Mouse (Mus musculus): ENCODE results near the gene Igdcc3. TPM values are rescaled to one million over a fixed set of nuclear protein-coding genes. Genes with fewer than 3 reads are reported as not detected.
"Not testable (repeated sequence)": the region's sequence is repeated elsewhere in the genome, so short reads cannot be mapped to it uniquely, and the experiment has no call there.

The Igdcc3 gene
- total RNA-seq, 2 experiments from 2014 or later: 3.8 to 4.7 TPM

DNA sequence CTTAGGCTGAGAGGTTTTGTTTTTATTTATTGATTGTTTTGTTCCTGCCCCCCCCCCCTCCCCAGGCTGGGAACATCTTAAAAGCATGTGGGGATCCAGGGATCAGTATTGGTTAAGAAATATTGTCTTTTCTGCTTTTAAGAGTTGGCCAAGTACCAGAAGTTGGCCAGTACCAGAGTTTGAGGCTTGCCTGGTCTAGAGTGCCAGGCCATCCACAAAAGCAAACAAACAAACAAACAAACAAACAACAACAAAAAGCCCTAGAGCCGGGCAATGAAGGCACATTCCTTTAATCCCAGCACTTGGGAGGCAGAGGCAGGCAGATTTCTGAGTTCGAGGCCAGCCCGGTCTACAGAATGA lies 60.0 kb downstream of the Igdcc3 start:
- no peak for DNase-seq (ENCODE audit: extremely low spot score in 1 of 2, low spot score in 1 of 2)

DNA sequence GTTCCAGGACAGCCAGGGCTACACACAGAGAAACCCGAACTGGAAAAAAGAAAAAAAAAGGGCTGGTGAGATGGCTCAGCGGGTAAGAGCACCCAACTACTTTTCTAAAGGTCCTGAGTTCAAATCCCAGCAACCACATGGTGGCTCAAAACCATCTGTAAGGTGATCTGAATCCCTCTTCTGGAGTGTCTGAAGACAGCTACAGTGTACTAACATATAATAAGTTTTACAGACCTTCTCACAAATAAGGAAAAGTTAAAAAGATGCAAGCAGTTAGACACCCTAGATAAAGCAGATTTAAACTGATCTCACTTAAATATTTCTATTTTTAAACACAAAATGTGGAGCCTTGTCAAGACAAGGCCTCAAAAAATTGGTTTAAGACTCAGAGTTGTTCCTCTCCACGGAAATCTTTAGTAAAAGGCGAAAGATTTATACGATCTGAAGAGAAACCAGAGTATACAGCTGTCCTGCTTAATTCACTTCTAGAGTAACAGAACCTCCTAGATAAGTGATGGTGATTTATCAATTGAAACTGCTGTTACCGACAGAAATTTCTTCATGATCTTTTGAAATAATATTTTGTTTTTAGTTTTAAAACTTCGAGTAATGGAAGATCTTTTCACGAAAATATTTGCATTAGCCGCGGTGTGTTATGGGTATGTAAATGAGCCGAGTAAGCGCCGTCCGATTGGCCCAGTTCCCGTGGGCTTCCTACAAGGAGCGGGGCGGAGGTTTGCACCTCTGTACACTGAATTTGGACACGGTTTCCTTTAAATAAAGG lies 60.6 kb downstream of the Igdcc3 start:
- DNase-seq (ENCODE audit: extremely low spot score in 1 of 2, low spot score in 1 of 2): peak; percentile 55 to 79

DNA sequence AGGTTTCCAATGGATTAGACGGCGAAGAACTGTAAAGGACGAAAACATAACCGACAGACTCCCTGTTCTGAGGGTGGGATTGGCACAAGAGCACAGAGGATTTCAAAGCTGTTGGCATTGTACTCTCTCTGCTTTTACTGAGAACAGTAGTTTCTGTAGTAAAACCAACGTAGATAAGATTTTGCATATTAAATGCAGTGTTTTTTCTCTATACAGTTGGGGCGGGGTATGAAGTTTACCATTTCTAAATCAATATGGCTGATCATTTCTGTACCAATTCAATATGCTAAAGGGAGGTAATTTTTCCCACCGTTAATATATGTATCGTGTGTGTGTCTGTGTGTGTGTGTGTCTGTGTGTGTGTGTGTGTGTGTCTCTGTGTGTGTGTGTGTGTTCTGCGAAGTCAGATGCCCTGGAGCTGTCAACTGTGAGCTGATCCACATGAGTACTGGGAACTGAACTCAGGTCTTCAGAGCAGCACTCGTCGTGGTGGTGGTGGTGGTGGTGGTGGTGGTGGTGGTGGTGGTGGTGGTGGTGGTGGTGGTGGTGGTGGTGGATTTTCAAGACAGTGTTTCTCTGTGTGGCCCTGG lies 61.3 kb downstream of the Igdcc3 start:
- no peak for DNase-seq (ENCODE audit: extremely low spot score in 1 of 2, low spot score in 1 of 2)

DNA sequence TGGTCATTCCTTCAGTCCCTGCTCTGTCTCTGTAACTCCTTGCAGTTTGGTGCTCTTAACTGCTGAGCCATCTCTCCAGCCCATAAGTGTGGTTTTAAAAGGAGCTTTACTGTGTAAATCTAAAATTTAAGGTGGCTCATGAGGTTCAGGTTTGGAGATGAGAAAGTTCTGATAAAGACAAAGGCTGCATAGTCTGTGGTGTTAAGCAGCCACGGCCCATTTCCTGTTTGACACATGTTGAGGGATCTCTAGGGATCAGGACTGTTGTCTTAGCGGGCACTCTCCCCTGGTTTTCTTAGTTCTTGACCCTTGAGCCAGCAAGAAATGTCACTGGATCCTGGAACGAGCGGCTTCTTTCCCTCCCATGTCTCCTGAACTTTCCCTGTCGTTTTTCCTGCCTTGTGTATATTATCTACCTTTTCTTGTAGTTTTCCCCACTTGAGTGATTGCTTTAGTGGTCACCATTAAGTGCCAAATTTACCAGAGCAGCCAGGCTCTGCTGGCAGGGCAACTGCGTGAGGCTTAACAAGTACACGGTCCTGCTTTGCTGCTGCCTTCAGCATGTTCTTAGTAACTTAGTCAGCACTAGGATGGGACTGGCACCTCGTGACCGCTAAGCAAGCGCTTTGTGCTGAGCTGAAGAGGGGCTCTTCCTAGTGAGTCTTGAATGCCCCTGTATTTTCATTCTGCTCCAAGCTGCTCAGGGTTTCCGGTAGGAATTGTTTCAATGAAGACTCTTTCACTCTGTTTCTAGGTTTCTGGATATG lies 64.2 kb downstream of the Igdcc3 start:
- DNase-seq (ENCODE audit: extremely low spot score in 1 of 2, low spot score in 1 of 2): no peak

DNA sequence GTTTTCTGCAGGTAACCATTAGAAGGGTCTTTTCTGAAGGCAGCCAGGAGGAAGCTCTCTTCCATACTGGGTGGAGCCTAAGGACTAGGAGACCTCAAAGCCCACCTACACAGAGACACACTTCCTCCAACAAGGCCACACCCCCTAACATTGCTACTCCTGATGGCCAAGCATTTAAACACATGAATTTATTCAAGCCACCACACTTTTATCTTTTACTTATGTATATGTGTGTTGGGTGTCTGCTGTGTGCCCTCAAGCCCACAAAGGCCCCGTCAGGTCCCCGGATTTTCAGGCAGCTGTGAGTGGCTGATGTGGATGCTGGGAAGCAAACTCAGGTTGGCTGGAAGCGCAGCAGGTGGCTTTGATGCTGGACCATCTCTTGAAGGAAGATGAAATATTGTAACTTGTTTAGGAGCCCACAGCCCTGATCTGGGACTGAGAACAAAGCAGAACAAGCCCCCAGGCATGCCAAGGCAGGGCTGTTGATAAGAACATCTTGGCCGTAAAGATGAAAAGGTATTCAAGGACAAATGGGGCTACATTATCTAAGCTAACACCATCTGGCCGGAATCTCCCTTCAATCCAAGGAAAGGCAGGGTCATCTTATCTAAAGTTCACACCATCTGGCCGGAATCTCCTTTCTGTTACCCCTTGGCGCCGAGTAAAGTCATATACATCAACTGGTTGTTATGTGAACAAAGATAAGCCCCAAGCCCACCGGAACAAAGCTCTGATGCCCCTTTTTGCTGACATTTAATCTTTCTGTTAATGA lies 66.2 kb downstream of the Igdcc3 start:
- not testable (repeated sequence) for DNase-seq (ENCODE audit: extremely low spot score in 1 of 2, low spot score in 1 of 2)

DNA sequence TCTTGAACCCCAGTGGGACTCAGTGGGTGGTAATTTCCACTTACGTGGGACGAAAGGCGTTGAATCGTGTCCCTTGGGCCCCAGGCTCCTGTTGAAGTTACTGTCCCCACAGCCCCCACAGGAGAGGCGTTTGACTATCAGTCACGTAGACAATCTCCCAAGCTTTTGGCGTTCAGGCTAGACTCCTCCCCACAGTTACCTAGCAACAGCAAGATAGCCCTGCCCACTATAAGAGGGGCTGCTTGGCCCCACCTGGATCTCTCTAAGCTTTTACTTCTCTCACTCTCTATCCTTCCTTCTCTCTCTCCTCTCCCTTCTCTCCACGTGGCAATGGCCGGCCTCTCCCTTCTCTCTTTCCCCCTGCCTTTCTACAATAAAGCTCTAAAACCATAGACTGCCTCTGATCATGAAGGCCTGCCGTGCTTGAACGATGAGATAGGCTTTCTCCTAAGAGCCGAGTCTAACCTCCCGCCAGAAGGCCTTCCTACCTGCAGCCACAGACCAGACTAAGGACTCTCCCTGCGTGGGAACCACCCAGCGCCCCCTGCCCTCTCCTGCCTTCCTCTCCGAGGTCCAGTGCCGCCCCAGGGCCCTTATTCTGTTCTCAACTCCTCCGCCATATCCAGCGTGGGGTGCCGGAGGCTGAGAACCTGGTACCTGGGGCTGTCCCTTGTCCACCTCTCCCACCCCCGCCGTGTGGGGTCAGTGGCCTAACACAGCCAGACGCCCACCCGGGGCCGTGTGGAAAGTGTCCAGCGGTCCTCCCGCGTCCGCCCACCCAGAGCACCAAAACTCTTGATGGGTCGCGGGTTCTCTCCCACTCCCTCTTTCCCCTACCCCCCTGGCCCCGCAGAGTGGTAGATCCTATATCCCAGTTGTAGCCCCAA lies 67.5 kb downstream of the Igdcc3 start:
- DNase-seq (ENCODE audit: extremely low spot score in 1 of 2, low spot score in 1 of 2): no peak

DNA sequence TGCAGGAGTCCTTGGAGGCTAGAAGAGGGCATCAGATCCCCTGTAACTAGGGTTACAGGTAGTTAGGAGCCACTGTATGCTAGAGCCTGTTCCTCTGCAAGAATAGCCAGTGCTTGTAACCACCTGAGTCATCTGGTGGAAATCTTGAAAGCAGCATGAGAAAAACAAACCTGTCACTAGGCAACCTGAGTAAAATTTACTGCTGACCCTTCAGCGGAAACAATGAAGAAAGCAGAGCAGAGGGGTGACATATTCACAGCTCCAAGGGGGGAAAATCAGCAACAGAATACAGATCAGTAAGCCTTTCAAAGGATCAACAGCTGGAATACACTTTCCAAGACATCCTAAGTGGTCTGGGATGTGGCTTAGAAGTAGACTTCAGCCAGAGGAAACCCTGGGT lies 70.6 kb downstream of the Igdcc3 start:
- DNase-seq (ENCODE audit: extremely low spot score in 1 of 2, low spot score in 1 of 2): no peak

DNA sequence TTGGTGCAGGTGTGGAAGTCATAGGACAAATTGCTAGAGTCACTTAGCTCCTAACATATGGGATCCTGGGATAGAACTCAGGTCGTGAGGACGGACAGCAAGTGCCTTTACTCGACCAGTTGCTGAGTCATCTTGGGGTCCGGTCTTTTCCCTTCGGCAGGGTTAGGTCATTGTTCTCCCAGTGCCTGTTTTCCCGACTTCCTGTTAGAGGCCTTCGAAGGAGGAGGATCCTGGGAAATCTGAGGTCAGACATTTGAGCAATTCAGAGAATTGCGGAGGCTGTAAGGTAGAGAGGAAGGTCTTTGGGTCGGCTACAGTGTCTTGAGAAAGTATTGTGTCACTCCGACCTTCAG lies 73.4 kb downstream of the Igdcc3 start:
- no peak for DNase-seq (ENCODE audit: extremely low spot score in 1 of 2, low spot score in 1 of 2)

DNA sequence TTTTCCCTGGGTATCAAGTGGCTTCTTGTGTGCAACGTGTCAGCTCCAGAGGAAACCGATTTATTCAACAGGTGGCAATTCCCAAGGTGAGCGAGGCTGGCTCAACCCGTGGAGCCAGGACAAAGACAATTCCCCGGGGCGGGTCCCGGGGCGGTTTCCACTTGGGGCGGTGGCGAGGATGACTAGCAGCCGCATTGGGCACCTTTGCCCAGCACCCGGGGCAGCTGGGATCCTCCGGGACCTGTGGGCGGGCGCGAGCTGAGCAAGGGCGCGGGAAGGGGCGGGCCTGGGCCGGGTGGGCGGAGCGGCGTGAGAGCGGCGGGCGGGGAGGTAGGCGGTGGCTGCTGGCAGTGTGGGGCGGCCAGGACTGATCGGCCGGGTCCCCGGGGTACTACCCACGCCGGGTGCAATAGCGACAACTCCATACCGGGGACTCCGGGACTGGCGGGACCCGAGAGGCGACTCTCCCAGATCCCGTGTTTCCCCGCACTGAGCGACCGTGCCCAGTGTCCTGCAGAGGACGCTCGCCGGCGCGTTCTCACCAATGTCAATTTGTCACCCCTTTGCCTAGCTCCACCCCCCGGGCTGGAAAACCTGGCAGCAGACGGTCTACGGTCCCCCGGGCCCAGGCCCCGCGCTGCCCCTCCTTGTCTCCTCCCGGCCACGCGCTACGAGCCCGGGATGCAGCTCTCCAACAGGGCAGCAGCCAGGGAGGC lies 73.9 kb downstream of the Igdcc3 start:
- peak; percentile 64 to 75 for DNase-seq (ENCODE audit: extremely low spot score in 1 of 2, low spot score in 1 of 2)

DNA sequence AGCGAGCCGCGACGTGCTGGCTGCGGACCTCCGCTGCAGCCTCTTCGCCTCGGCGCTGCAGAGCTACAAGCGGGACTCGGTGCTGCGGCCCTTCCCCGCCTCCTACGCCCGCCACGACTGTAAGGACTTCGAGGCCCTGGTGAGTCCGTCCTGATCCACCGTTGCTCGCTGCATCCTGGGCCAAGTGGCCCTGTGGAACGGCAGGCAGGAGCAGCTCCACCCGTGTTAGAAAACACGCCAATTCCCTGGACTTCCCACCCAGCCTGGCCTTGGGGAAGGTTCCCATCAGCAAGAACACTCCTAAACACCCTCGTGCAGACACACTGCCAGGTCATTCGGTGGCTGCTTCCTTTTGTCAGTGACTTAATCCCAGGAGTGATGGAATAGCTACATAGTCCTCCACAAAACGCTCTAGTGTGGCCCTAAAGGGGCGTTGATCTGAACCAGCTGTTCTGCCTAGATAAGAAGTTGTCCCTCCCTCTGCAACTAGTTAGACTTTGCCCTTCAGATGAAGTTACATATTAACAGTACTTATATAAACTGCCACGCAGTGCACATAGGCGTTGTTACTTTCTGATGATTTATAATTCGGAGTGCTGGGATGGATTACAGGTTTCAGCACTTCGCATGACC lies 74.6 kb downstream of the Igdcc3 start:
- DNase-seq (ENCODE audit: extremely low spot score in 1 of 2, low spot score in 1 of 2): no peak

DNA sequence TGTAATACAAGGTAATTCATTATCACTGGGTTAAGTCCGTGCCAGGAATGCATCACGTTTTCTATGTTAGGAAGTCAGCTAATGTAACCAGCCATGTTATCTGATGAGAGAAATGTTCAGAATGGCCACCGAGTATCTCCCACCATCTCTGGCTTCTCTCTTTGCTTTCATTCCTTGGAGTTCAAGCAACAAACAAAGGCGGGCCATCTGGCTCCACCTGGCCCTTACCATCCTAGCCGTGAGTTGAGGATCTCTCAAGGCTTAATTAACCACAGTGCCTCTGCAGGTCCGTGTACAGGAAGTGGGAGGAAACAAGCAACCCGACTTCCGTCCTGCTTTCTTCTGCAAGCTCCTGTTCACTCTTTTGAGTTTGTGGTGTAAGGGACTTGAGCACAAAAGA lies 76.0 kb downstream of the Igdcc3 start:
- DNase-seq (ENCODE audit: extremely low spot score in 1 of 2, low spot score in 1 of 2): no peak

DNA sequence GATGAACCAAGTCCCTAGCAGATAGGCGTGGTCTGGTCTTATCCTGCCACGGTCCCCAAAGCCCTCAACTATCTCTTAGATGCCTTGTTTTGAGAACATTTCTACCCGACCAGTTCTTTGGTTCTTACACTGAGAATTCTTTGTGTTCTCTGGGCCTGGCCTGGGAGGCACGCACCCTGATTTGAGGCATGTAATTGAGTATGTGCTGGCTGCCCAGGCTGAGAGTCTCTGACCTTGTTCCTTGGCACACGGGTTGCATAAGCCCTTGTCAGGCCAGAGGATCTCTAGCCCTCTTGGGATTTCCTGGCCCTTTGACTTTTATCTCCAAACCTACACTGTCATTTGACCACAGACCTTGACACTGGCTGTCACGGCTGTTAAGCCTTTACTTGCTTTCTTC lies 76.7 kb downstream of the Igdcc3 start:
- DNase-seq (ENCODE audit: extremely low spot score in 1 of 2, low spot score in 1 of 2): no peak

DNA sequence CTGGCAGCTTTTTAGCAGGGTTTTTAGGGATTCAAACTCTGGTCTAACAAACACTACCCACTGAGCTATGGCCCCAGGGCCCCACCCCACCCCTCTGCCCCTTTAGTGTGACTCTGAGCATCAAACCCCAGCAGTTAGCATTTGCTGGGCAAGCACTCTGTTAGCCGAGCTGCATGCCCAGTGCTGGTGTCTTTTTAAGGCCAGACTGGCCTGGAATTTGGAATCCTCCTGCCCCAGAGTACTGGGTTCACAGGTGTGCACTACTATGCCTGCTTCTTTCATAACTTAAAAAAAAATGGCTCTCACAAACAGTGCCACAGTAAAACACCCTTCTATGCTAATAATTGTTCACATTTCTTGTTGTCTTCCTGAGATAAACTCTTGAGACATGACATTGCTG lies 77.9 kb downstream of the Igdcc3 start:
- no peak for DNase-seq (ENCODE audit: extremely low spot score in 1 of 2, low spot score in 1 of 2)

DNA sequence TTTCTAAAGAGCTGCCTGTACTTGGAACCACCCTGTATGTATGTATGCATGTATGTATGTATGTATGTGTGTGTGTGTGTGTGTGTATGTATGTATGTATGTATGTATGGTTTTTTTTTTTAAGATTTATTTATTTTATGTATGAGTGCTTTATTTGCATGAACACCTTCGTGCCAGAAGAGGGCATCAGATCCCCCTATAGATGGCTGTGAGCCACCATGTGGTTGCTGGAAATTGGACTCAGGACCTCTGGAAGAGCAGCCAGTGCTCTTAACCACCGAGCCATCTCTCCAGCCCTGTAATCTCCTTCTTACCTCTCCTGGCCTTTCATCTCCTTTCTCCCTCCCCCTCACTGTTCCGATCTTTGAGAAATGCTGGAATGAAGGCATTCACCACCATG lies 79.4 kb downstream of the Igdcc3 start:
- not testable (repeated sequence) for DNase-seq (ENCODE audit: extremely low spot score in 1 of 2, low spot score in 1 of 2)

DNA sequence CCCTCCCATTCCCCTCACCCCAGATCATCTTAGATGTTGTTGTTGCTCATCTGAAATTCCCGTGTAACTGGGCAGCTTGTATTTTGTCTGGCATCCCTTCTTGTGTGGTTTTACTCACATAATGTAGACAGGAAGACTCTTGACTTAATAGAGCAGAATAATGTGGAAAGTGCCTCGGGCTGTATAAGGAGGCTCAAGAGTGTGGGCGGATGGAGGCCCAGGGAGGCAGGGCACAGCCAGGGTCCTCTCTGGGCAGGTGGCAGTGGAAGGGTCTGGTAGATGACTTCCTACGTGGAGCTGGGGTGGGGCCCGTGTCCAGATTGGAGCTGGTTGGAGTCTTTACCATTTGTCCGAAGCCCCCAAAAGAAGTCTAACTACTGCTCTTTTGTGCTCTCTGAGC lies 82.9 kb downstream of the Igdcc3 start:
- DNase-seq (ENCODE audit: extremely low spot score in 1 of 2, low spot score in 1 of 2): no peak

DNA sequence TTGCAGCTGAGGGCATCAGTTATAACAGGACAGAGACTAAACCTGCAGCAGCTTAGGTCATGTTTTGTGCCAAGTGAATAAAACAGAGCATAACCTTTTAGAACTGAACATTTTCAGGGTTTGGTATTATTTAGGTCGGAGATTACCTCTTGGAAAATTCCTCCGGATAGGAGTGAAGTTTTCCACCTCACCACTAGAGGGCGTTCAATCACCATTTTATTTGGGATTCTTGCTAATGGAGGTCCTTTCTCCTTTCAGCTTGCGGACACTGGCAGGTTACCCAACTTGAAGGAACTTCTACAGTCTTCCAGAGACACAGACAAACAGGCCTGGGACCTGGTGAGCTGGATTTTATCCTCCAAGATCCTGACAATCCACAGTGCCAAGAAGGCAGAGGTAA lies 84.8 kb downstream of the Igdcc3 start:
- DNase-seq (ENCODE audit: extremely low spot score in 1 of 2, low spot score in 1 of 2): peak in 1 of 2 experiments; percentile 32

DNA sequence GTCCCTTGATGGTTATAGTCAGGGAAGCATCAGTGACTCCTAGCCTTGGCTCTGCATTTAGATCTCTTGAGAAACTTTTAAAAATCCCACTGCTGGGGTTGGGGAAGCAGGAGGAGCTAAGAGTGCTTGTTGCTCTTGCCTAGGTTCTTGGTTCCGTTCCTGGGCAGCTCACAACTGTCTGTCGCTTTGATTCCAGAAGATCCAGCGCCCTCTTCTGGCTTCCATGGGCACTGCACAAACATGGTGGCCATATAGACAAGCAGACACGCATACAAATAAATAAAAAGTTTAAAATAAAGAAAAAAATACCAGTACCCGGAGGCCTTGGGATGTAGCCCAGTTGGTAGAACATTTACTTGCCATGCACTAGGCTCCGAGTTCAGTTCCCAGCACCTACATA lies 89.3 kb downstream of the Igdcc3 start:
- no peak for DNase-seq (ENCODE audit: extremely low spot score in 1 of 2, low spot score in 1 of 2)

DNA sequence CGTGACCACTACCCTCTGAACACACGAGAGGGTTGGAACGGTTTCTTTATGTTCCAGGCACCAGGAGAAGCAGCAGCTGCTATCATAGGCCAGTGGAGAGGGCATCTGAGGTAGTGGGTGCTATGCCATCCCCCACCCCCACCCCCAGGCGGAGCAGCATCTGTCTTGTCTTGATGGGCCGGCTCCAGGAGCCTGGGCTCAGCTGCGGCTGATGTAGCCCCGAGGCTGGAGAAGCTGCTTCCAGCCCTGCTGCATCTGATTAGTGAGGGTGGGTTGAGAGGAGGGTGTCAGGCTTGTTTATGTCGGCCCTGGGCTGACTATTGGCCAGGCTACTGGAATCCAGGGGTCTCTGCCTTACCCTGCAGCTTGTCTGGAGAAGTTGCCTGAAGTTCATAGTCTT lies 90.3 kb downstream of the Igdcc3 start:
- DNase-seq (ENCODE audit: extremely low spot score in 1 of 2, low spot score in 1 of 2): no peak

Data from layer of hippocampus, postnatal 25 days (tissue).